Mouse (Mus musculus): ENCODE measurements around the gene Alpl.

- TF ChIP-seq CTCF (IDR thresholded peaks at IDR 0.05; ENCODE audit: insufficient read depth, low read depth, low read length): no peak
- no peak for TF ChIP-seq POLR2A (IDR thresholded peaks at IDR 0.05; ENCODE audit: insufficient read depth, low read depth, low read length)
Observed at GRCm38 (mm10) chr4:137737760-137738159, 58.4 kb downstream of the Alpl start.
